ENCODE assay signal across 2 mouse cellular contexts in genomic region chr11:96861446-96861845, GRCm38 (mm10).
TF ChIP-seq lines count a peak whose summit lies in the region.

No protein-coding gene starts in this region.

TF ChIP-seq in C2C12, 6 proteins besides CTCF, POLR2A, EP300 and RAD21 (continued from another document):
- TF ChIP-seq MYOG (IDR thresholded peaks at IDR 0.05; ENCODE audit: control insufficient read depth, extremely low read depth, insufficient read length) (no peak), FOSL1 (IDR thresholded peaks at IDR 0.05; ENCODE audit: insufficient read depth, low read length, poor library complexity, severe bottlenecking) (no peak), MYOD1 (IDR thresholded peaks at IDR 0.05; ENCODE audit: control insufficient read depth, insufficient read length, low read depth) (no peak)

TF ChIP-seq in MEL, 35 proteins besides CTCF, POLR2A, EP300 and RAD21 (continued from another document):
- TF ChIP-seq MXI1 (IDR thresholded peaks at IDR 0.05; ENCODE audit: low read depth, low read length) (no peak), ZMIZ1 (IDR thresholded peaks at IDR 0.05; ENCODE audit: low read depth, low read length) (no peak), CHD1 (IDR thresholded peaks at IDR 0.05; ENCODE audit: low read depth, low read length) (no peak), MAZ (IDR thresholded peaks at IDR 0.05; ENCODE audit: low read depth, low read length) (no peak), MYB (IDR thresholded peaks at IDR 0.05; ENCODE audit: low read depth, low read length) (no peak), ZC3H11A (IDR thresholded peaks at IDR 0.05; ENCODE audit: low read depth, low read length) (no peak), TBP (IDR thresholded peaks at IDR 0.05; ENCODE audit: low read depth, low read length) (no peak), USF2 (IDR thresholded peaks at IDR 0.05; ENCODE audit: borderline replicate concordance in 1 of 2, insufficient read depth in 1 of 2, low read depth in 1 of 2, low read length in 2 of 2) (no peak), SMC3 (IDR thresholded peaks at IDR 0.05; ENCODE audit: low read depth, low read length) (no peak)
TF ChIP-seq in MEL: peak in this region for 0.
